Mouse (Mus musculus) E14TG2a.4 (cell line): ENCODE data around the gene Agap3.

Experiments used
- CTCF ChIP-seq: conservative IDR thresholded peaks from 2 replicates; pipeline ENCODE4 v1.5.1; 2014; ENCODE audit warnings: low read length
- POU5F1 ChIP-seq: IDR thresholded peaks from 2 replicates; pipeline ENCODE4 v1.6.1; 2014; ENCODE audit warnings: low read length, borderline replicate concordance

- TF ChIP-seq CTCF (no peak), POU5F1 (no peak)
Observed at GRCm38 (mm10) chr5:24455613-24456012, 3.6 kb downstream of the Agap3 start.
